Mouse (Mus musculus): ENCODE results near the gene Nmi. TPM values are rescaled to one million over a fixed set of nuclear protein-coding genes. Genes with fewer than 3 reads are reported as not detected.

Nmi gene
- total RNA-seq, 2 experiments from 2014 or later = 20.0 to 23.5 TPM

Other genes starting within 250 kb of the Nmi start
- gene Rbm43, start 38.3 kb downstream of the Nmi start, total RNA-seq (2015; ENCODE audit: low replicate concordance) = 36.5 and 45.0 TPM in 2 replicates
- 14.9 and 30.3 TPM in 2 replicates for gene Rbm43, start 38.3 kb downstream of the Nmi start, total RNA-seq (2017; ENCODE audit: low replicate concordance)
- not detected in 2 replicates for gene Tnfaip6, start 64.5 kb upstream of the Nmi start, total RNA-seq (2015; ENCODE audit: low replicate concordance)
- not detected in 2 replicates for gene Tnfaip6, start 64.5 kb upstream of the Nmi start, total RNA-seq (2017; ENCODE audit: low replicate concordance)
- 76.7 and 82.9 TPM in 2 replicates for gene Rif1, start 99.3 kb upstream of the Nmi start, total RNA-seq (2015; ENCODE audit: low replicate concordance)
- 79.9 and 133 TPM in 2 replicates for gene Rif1, start 99.3 kb upstream of the Nmi start, total RNA-seq (2017; ENCODE audit: low replicate concordance)

All from erythroid progenitor cell, adult 5-6 weeks (primary cell).